Mouse (Mus musculus): ENCODE results near the gene Enpp5. TPM values are rescaled to one million over a fixed set of nuclear protein-coding genes. Genes with fewer than 3 reads are reported as not detected.

Gene Enpp5
- polyA plus RNA-seq, 1 experiment = 38.7 TPM

GRCm38 (mm10) chr17:44116584-44116983 is 38.0 kb downstream of the Enpp5 start:
- Histone ChIP-seq H3K4me3 (replicated peaks; ENCODE audit: extremely low read depth, low read depth, low read length) (no peak overlapping the region), H3K4me1 (ENCODE audit: control insufficient read depth, insufficient read depth, low read length) (no peaks in the 10 kb centered on the region)
- no peak for DNase-seq
- WGBS = 56% methylated on average over 2 of the region's 2 CpGs
- no peak for TF ChIP-seq CTCF (IDR thresholded peaks at IDR 0.05; ENCODE audit: insufficient read depth, low read length)

GRCm38 (mm10) chr17:44117721-44118120 is 39.1 kb downstream of the Enpp5 start:
- H3K4me3 ChIP-seq (replicated peaks; ENCODE audit: extremely low read depth, low read depth, low read length) = no peak overlapping the region
- no peaks in the 10 kb centered on the region for H3K4me1 ChIP-seq (ENCODE audit: control insufficient read depth, insufficient read depth, low read length)
- WGBS = 88% methylated on average over 2 of the region's 2 CpGs
- DNase-seq = no peak
- no peak for TF ChIP-seq CTCF (IDR thresholded peaks at IDR 0.05; ENCODE audit: insufficient read depth, low read length)
- TF ChIP-seq POLR2A (IDR thresholded peaks at IDR 0.05; ENCODE audit: borderline replicate concordance, extremely low read depth, low read depth, low read length) = no peak

DNA sequence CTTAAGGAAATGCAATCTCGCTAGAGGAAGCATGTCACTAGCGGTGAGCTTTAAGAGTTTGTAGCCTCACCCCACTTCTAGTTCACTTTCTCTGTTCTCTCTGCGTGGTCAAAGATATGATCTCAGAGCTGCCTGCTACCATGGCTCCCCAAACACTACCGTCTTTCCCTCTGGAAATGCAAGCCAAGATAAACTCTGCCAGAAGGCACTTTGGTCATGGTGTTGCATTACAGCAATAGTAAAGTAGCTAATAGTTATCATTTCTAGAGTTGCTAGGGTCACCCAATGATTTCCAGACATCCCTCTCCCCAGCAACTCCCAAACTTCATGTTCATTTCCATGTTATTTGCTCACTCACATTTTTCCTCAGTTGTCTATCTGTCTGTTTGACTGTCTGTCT is 39.6 kb downstream of the Enpp5 start:
- Histone ChIP-seq H3K4me1 (ENCODE audit: control insufficient read depth, insufficient read depth, low read length) (no peaks in the 10 kb centered on the region), H3K4me3 (replicated peaks; ENCODE audit: extremely low read depth, low read depth, low read length) (no peak overlapping the region)
- no peak for DNase-seq
- TF ChIP-seq POLR2A (IDR thresholded peaks at IDR 0.05; ENCODE audit: borderline replicate concordance, extremely low read depth, low read depth, low read length) = no peak
- no peak for TF ChIP-seq CTCF (IDR thresholded peaks at IDR 0.05; ENCODE audit: insufficient read depth, low read length)
- WGBS = 75% methylated on average over 4 of the region's 4 CpGs

DNA sequence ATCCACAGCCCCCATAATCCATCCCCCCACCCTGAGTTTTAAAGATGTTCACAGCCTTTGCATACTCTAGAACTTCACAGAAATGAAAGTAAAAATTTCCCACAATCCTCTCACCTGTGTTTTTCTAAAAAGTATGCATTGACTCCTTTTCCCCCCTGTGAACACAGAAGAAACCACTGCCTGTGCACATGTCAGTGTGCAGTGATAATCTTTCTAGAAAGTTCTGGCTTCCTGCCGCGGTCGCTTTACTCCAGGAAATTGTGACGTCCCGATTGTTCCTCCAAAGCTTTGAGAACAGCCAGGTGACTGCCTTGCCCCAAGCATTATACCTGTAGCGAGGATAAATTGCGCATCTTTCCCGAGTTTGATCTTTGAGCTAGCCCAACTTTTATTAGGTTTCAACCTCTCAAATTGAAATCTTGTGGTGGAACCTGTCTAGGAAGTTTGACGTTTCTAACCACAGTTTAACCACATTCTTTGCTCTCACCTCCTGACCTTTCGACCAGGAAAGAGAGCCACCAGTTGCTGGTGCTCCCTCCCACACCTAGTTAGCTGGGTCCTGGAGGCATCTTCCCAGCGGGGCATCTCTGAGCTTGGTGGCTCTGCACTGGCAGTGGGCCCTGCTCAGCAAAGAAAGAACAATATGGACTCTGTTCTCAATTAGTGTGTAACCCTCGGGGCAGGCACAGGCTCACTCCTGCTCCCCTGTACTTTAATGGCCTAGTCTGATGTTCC is 42.9 kb downstream of the Enpp5 start:
- Histone ChIP-seq H3K4me1 (ENCODE audit: control insufficient read depth, insufficient read depth, low read length) (no peaks in the 10 kb centered on the region), H3K4me3 (replicated peaks; ENCODE audit: extremely low read depth, low read depth, low read length) (no peak overlapping the region)
- 70% methylated on average over 12 of the region's 12 CpGs for WGBS
- no peak for DNase-seq
- TF ChIP-seq CTCF (IDR thresholded peaks at IDR 0.05; ENCODE audit: insufficient read depth, low read length) (no peak), POLR2A (IDR thresholded peaks at IDR 0.05; ENCODE audit: borderline replicate concordance, extremely low read depth, low read depth, low read length) (no peak)

DNA sequence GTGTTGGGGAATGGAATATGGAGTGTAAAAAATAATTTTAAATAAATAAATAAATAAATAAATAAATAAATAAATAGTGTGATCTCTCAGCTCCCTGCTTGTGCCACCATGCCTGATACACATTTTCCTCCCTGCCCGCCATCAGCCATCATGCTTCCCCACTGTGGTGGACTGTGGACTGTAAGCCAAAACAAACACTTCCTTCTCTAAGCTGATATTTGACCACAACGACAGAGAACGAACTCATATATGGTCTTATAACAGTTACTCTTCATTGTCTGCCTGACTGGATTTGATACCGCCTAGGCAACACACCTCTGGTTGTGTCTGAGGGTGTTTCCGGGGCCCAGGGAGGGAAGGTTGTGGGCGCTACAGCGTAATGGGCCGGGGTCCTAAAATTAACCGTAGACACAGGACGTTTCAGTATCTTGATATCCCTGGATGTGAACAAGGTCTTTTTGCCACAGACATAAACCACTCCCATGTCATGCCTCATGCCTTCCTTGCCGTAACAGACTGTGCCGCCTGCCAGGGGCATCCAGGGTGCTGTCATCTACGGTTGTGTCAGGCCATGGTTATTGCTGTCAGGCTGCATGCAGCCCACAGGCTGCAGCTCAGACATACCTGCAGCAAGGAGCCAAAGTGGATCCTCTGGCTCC is 50.6 kb downstream of the Enpp5 start:
- DNase-seq = no peak
- no peak for TF ChIP-seq CTCF (IDR thresholded peaks at IDR 0.05; ENCODE audit: insufficient read depth, low read length)
- no peak for TF ChIP-seq POLR2A (IDR thresholded peaks at IDR 0.05; ENCODE audit: borderline replicate concordance, extremely low read depth, low read depth, low read length)
- Histone ChIP-seq H3K4me3 (replicated peaks; ENCODE audit: extremely low read depth, low read depth, low read length) (no peak overlapping the region), H3K4me1 (ENCODE audit: control insufficient read depth, insufficient read depth, low read length) (no peaks in the 10 kb centered on the region; the same call in 1 of the 2 replicates)
- 78% methylated on average over 13 of the region's 13 CpGs for WGBS

DNA sequence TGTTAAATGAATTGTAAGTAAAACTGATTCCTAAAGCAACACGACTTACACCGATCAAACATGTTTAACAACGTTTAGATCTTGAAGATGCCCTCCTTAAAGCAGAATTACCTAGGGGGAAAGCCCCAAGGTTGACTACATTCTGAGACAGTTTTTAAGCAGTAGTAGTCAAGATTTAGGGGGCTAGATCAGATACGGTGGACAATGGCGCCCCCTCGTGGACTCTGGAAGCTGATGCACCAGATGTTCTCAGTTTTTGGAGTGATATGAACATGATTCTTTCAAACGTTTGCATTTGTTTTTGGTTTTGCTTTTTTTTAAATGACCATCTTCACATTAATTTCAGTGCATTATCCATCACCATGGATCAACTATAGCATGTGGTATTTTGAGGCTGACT is 51.8 kb downstream of the Enpp5 start:
- peak; percentile 86 for TF ChIP-seq CTCF (IDR thresholded peaks at IDR 0.05; ENCODE audit: insufficient read depth, low read length)
- TF ChIP-seq POLR2A (IDR thresholded peaks at IDR 0.05; ENCODE audit: borderline replicate concordance, extremely low read depth, low read depth, low read length) = no peak
- Histone ChIP-seq H3K4me3 (replicated peaks; ENCODE audit: extremely low read depth, low read depth, low read length) (no peak overlapping the region), H3K4me1 (ENCODE audit: control insufficient read depth, insufficient read depth, low read length) (no peaks in the 10 kb centered on the region; the same call in 1 of the 2 replicates)
- peak; percentile 66 for DNase-seq
- WGBS = 11% methylated on average over 7 of the region's 7 CpGs

DNA sequence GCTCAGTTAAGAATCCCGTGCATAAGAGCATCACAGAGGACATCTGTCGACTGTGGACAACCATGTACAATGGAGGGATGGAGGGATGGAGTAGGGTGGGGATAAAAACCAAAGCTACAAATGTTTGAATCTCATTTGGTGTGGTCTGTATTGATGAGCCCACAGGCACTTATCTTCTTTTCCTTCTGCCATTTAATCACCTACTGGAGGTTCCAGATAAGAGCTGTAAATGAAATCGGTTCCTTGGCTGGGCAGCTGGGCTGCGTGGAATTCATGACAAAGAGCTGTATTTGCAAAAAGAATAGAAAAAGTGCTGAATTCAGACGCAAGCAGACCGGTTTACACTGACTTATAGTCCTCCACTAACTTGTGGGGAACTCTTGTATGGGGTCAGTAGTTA is 55.5 kb downstream of the Enpp5 start:
- 44% methylated on average over 6 of the region's 6 CpGs for WGBS
- no peak for TF ChIP-seq POLR2A (IDR thresholded peaks at IDR 0.05; ENCODE audit: borderline replicate concordance, extremely low read depth, low read depth, low read length)
- no peak for TF ChIP-seq CTCF (IDR thresholded peaks at IDR 0.05; ENCODE audit: insufficient read depth, low read length)
- no peak for DNase-seq

DNA sequence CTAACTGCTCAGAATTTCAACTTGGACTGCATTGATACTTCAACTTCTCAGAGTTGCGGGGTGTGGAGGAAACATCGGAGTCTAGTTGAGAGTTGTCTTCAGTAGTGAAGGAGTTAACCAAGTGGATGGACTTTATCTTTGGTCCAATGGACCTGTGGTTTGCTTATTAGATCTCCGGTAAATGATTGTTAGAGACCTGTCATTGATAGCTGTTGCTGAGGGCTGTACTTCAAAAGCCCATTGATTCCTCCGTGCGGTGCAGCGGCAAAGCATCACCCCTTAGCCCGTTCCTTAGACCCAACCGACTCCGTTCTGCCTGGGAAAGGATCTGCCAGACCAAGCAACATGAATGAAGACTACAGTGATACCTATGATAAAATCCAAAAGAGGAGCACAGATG is 55.9 kb downstream of the Enpp5 start:
- no peak for DNase-seq
- Histone ChIP-seq H3K4me3 (replicated peaks; ENCODE audit: extremely low read depth, low read depth, low read length) (no peak overlapping the region), H3K4me1 (ENCODE audit: control insufficient read depth, insufficient read depth, low read length) (no peaks in the 10 kb centered on the region)
- 65% methylated on average over 9 of the region's 9 CpGs for WGBS
- TF ChIP-seq POLR2A (IDR thresholded peaks at IDR 0.05; ENCODE audit: borderline replicate concordance, extremely low read depth, low read depth, low read length) (no peak), CTCF (IDR thresholded peaks at IDR 0.05; ENCODE audit: insufficient read depth, low read length) (no peak)

More for the DNA sequence above, 55.5 kb downstream of the Enpp5 start:
- Histone ChIP-seq H3K4me3 (replicated peaks; ENCODE audit: extremely low read depth, low read depth, low read length) (no peak overlapping the region), H3K4me1 (ENCODE audit: control insufficient read depth, insufficient read depth, low read length) (no peaks in the 10 kb centered on the region; the same call in 1 of the 2 replicates)

DNA sequence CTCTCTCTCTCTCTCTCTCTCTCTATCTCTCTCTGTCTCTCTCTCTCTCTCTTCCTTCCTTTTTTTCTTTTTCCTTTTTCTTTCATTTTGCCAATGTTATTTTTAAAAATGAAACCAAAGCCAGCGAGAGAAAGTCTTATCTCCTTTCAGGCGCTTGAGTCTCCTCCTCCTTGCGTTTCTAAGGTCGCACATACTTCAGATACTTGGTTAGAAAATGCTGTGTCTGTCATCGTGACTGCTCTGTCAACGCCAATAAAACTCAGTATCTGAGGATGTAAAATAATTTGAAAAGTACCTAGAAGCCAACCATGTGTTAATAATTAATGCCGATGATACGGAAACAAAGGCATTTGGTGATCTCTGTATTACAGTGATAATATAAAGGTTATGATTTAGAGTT is 57.4 kb downstream of the Enpp5 start:
- no peaks in the 10 kb centered on the region for H3K4me1 ChIP-seq (ENCODE audit: control insufficient read depth, insufficient read depth, low read length)
- peak overlapping the region; percentile 39 for H3K4me3 ChIP-seq (replicated peaks; ENCODE audit: extremely low read depth, low read depth, low read length)
- no peak for TF ChIP-seq POLR2A (IDR thresholded peaks at IDR 0.05; ENCODE audit: borderline replicate concordance, extremely low read depth, low read depth, low read length)
- no peak for TF ChIP-seq CTCF (IDR thresholded peaks at IDR 0.05; ENCODE audit: insufficient read depth, low read length)
- no peak for DNase-seq
- WGBS = 29% methylated on average over 8 of the region's 8 CpGs

Other genes starting within 250 kb of the Enpp5 start
- gene Enpp4, start 27.0 kb downstream of the Enpp5 start, polyA plus RNA-seq (2012; rRNA removed) = 9.1 and 13.5 TPM in 2 replicates
- gene Clic5, start 109.8 kb downstream of the Enpp5 start, polyA plus RNA-seq (2012; rRNA removed) = 82.3 and 122 TPM in 2 replicates

Measured in lung, adult 2 months (tissue).